Mouse (Mus musculus): ENCODE results near the gene Slc9a6. TPM values are rescaled to one million over a fixed set of nuclear protein-coding genes. Genes with fewer than 3 reads are reported as not detected.

Gene Slc9a6
- polyA plus RNA-seq, 1 experiment = 12.3 TPM

DNA sequence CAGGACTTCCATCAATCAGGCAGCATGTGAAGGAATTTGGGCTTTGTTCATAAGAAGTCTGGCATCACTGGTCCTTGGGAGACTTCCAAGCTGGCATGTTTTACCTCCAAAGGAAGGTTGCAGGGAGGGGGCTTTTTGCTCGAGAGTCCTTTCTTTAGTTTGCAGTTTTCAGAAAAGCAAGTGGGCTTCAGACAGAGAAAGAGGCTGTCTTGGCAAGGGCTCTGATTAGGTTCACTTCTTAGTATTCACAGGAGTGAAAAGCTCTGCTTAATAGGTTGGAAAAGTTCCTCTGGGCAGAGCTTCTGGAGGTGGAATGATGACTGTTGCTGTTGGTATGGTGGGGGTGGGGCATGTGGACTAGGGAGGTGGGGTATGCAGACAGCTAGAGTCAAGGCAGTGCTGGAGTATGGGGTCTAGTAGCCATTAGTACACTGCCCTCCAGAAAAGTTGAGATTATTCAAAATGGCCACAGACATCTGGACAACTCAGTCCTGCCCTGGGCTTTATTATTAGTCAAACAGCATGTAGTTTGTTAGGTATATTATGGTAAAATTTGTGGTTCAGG, 72.7 kb downstream of the Slc9a6 start:
- Histone ChIP-seq H3K4me3 (ENCODE audit: low read depth, low read length) (no peak overlapping the region), H3K27me3 (ENCODE audit: control insufficient read depth, insufficient read depth, low read length) (no peaks in the 10 kb centered on the region), H3K27ac (ENCODE audit: insufficient read depth, low read depth, low read length) (no peak overlapping the region), H3K4me1 (ENCODE audit: control insufficient read depth, insufficient read depth, insufficient read length, low read length) (no peaks in the 10 kb centered on the region), H3K36me3 (ENCODE audit: control insufficient read depth, insufficient read depth, low read length) (no peaks in the 10 kb centered on the region)
- WGBS = 76% methylated on average over 1 of the region's 1 CpGs
- TF ChIP-seq POLR2A (IDR thresholded peaks at IDR 0.05; ENCODE audit: low read depth, low read length) (no peak), CTCF (IDR thresholded peaks at IDR 0.05; ENCODE audit: extremely low read depth, insufficient read length, insufficient replicate concordance, low read depth, low read length) (no peak)

DNA sequence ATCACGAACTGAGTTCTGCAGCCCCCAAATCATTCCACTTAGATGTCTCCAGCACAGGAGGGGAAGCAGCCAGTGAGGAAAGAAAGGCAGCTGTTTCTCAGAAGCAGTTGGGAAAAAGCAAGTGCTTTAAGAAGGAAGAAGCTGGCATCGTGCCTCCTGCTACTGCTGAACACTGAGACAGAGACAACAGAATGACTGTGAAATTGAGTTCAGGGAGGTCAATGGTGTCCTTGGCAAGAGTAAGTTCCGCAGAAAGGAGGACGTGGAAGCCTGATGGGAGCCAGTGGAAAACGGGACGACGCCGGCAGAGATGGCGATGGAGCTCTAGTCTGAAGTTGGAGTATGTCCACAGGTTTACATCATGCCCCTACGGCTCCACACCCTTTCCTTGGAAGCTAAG, 74.0 kb downstream of the Slc9a6 start:
- 83% methylated on average over 10 of the region's 10 CpGs for WGBS
- no peaks in the 10 kb centered on the region for H3K4me1 ChIP-seq (ENCODE audit: control insufficient read depth, insufficient read depth, insufficient read length, low read length)
- no peaks in the 10 kb centered on the region for H3K27me3 ChIP-seq (ENCODE audit: control insufficient read depth, insufficient read depth, low read length)
- H3K27ac ChIP-seq (ENCODE audit: insufficient read depth, low read depth, low read length) = no peak overlapping the region
- no peak overlapping the region for H3K4me3 ChIP-seq (ENCODE audit: low read depth, low read length)
- TF ChIP-seq POLR2A (IDR thresholded peaks at IDR 0.05; ENCODE audit: low read depth, low read length) (no peak), CTCF (IDR thresholded peaks at IDR 0.05; ENCODE audit: extremely low read depth, insufficient read length, insufficient replicate concordance, low read depth, low read length) (no peak)
- no peaks in the 10 kb centered on the region for H3K36me3 ChIP-seq (ENCODE audit: control insufficient read depth, insufficient read depth, low read length)

DNA sequence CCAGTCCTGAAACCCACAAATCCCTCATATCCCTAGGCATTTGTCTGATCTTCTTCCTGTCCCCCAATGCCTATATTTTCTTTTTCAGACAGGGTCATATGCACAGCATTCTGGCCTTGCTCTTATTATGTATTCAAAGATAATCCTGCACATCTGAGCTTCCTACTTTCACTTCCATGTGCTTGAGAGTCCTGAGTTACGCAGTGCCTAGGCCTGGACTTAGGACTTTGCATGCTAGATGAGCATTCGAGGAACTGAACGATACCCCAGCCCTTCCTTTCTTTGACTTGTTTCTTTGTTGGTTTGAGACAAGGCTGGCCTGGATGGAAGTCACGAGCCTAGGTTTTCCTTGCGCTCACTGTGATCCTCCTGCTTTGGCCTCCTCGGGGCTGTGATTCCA, 83.0 kb downstream of the Slc9a6 start:
- TF ChIP-seq CTCF (IDR thresholded peaks at IDR 0.05; ENCODE audit: extremely low read depth, insufficient read length, insufficient replicate concordance, low read depth, low read length) = no peak
- TF ChIP-seq POLR2A (IDR thresholded peaks at IDR 0.05; ENCODE audit: low read depth, low read length) = no peak
- Histone ChIP-seq H3K4me3 (ENCODE audit: low read depth, low read length) (no peak overlapping the region), H3K4me1 (ENCODE audit: control insufficient read depth, insufficient read depth, insufficient read length, low read length) (no peaks in the 10 kb centered on the region), H3K27me3 (ENCODE audit: control insufficient read depth, insufficient read depth, low read length) (no peaks in the 10 kb centered on the region), H3K36me3 (ENCODE audit: control insufficient read depth, insufficient read depth, low read length) (no peaks in the 10 kb centered on the region), H3K27ac (ENCODE audit: insufficient read depth, low read depth, low read length) (no peak overlapping the region)
- 70% methylated on average over 6 of the region's 6 CpGs for WGBS

DNA sequence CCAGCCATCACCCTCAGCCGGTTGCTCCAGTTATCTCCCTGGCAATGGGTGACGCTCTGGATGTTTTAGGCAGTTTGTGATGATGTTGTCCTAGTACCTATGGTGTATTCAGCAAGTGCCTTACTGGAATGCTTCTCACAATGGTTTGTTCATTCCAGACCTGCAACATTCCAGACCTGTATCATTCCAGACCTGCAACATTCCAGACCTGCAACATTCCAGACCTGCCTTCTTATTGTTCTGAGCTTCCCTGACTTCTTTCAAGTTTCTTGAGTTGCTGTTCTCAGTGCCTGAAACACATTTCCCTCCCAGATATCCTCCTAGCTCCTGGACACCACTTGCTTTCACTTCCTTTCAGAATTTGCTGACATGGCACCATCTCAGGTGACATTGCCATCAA, 85.0 kb downstream of the Slc9a6 start:
- Histone ChIP-seq H3K4me3 (ENCODE audit: low read depth, low read length) (no peak overlapping the region), H3K4me1 (ENCODE audit: control insufficient read depth, insufficient read depth, insufficient read length, low read length) (no peaks in the 10 kb centered on the region), H3K27me3 (ENCODE audit: control insufficient read depth, insufficient read depth, low read length) (no peaks in the 10 kb centered on the region), H3K36me3 (ENCODE audit: control insufficient read depth, insufficient read depth, low read length) (no peaks in the 10 kb centered on the region), H3K27ac (ENCODE audit: insufficient read depth, low read depth, low read length) (no peak overlapping the region)
- WGBS = 67% methylated on average over 2 of the region's 2 CpGs
- TF ChIP-seq POLR2A (IDR thresholded peaks at IDR 0.05; ENCODE audit: low read depth, low read length) = no peak
- TF ChIP-seq CTCF (IDR thresholded peaks at IDR 0.05; ENCODE audit: extremely low read depth, insufficient read length, insufficient replicate concordance, low read depth, low read length) = no peak

DNA sequence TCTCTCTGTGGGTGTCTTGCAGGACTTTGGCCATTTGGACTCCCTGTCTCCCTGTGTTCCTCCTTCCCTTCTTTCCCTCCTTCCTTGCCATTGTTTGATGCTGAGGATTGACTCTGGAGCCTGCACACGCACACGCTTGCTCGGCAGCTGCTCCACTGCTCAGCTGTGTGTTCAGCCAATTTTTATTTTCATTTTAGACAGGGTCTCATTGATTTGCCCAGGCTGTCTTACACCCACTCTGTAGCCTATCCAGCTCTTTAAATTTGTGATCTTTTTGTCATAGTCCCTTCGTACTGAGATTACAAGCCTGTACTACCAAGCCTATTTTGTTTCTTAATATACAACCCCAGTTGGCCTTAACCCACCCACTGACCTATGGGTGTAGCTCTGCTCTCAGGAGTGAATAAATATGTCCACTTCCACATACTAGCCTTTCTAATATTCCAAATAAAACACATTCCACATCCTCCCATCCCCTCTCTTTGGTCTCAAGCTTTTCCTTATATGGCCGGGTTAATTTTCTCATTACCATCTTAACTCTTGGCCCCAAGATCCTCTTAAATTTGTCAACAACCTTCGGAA, 87.7 kb downstream of the Slc9a6 start:
- Histone ChIP-seq H3K27me3 (ENCODE audit: control insufficient read depth, insufficient read depth, low read length) (no peaks in the 10 kb centered on the region), H3K27ac (ENCODE audit: insufficient read depth, low read depth, low read length) (no peak overlapping the region), H3K4me1 (ENCODE audit: control insufficient read depth, insufficient read depth, insufficient read length, low read length) (no peaks in the 10 kb centered on the region), H3K4me3 (ENCODE audit: low read depth, low read length) (no peak overlapping the region), H3K36me3 (ENCODE audit: control insufficient read depth, insufficient read depth, low read length) (no peaks in the 10 kb centered on the region)
- TF ChIP-seq POLR2A (IDR thresholded peaks at IDR 0.05; ENCODE audit: low read depth, low read length) (no peak), CTCF (IDR thresholded peaks at IDR 0.05; ENCODE audit: extremely low read depth, insufficient read length, insufficient replicate concordance, low read depth, low read length) (no peak)
- 79% methylated on average over 6 of the region's 6 CpGs for WGBS

DNA sequence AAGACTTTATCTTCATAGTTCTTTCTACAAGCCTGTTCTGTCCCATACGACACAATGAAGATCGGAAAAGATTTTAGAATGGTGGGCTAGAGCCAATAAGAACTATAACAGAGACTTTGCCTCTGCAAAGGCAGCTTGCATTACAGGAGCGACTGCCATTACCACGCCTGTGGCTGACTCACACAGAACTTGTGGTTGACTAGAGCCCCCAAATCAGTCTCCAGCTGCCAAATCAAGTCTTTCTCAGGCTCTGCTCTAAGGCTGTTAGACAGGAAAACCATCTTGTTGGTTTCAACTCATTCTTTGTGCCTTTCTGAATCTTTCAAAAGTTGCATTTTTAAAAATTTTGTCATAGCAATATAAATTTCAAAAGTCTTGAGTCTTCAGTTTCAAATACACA, 88.3 kb downstream of the Slc9a6 start:
- TF ChIP-seq POLR2A (IDR thresholded peaks at IDR 0.05; ENCODE audit: low read depth, low read length) (no peak), CTCF (IDR thresholded peaks at IDR 0.05; ENCODE audit: extremely low read depth, insufficient read length, insufficient replicate concordance, low read depth, low read length) (no peak)
- 65% methylated on average over 4 of the region's 4 CpGs for WGBS
- H3K4me1 ChIP-seq (ENCODE audit: control insufficient read depth, insufficient read depth, insufficient read length, low read length) = no peaks in the 10 kb centered on the region
- H3K4me3 ChIP-seq (ENCODE audit: low read depth, low read length) = no peak overlapping the region
- H3K36me3 ChIP-seq (ENCODE audit: control insufficient read depth, insufficient read depth, low read length) = no peaks in the 10 kb centered on the region
- no peak overlapping the region for H3K27ac ChIP-seq (ENCODE audit: insufficient read depth, low read depth, low read length)
- no peaks in the 10 kb centered on the region for H3K27me3 ChIP-seq (ENCODE audit: control insufficient read depth, insufficient read depth, low read length)

DNA sequence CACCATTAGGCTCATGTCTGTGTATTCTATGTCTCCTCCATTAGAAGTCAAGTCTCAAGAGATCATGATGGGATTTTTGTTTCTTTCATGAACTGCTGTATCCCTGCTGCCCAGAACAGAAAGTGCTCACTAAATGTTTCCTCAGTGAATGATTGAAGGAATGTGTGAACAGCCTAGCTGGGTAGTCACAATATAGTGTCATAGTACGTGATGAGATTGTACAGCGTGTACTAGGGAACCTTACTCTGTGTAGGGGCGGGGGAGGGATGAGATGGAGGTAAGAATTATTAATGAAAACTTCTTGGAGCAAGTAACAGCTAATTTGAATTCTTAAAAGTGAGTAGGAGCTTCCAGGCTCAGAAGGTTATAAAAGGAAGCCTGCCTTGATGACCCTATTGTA, 91.7 kb downstream of the Slc9a6 start:
- Histone ChIP-seq H3K27ac (ENCODE audit: insufficient read depth, low read depth, low read length) (no peak overlapping the region), H3K36me3 (ENCODE audit: control insufficient read depth, insufficient read depth, low read length) (no peaks in the 10 kb centered on the region), H3K27me3 (ENCODE audit: control insufficient read depth, insufficient read depth, low read length) (no peaks in the 10 kb centered on the region), H3K4me1 (ENCODE audit: control insufficient read depth, insufficient read depth, insufficient read length, low read length) (no peaks in the 10 kb centered on the region), H3K4me3 (ENCODE audit: low read depth, low read length) (no peak overlapping the region)
- no peak for TF ChIP-seq POLR2A (IDR thresholded peaks at IDR 0.05; ENCODE audit: low read depth, low read length)
- no peak for TF ChIP-seq CTCF (IDR thresholded peaks at IDR 0.05; ENCODE audit: extremely low read depth, insufficient read length, insufficient replicate concordance, low read depth, low read length)
- WGBS = 71% methylated on average over 3 of the region's 3 CpGs

All from small intestine, adult 2 months (tissue).